Mouse (Mus musculus) intestine, embryonic 16.5 days (tissue): ENCODE results near the gene Rundc3a. TPM values are rescaled to one million over a fixed set of nuclear protein-coding genes. Genes with fewer than 3 reads are reported as not detected.
"Not testable (repeated sequence)": the region's sequence is repeated elsewhere in the genome, so short reads cannot be mapped to it uniquely, and the experiment has no call there.

Experiments used
- ATAC-seq: fragments of 200-750 bp; cut with Nextera tagmentation; 2 replicates; pipeline ENCODE4 v1.8.0; 2017; ENCODE audit warnings: moderate TSS enrichment, moderate library complexity
- H3K27ac ChIP-seq: fragments of 300-500 bp; sonication (generic); 2 replicates; pipeline ENCODE4 v1.5.1; 2014; ENCODE audit warnings: mild to moderate bottlenecking, low read length
- H3K27me3 ChIP-seq: fragments of 300-500 bp; sonication (generic); replicated peaks from 2 replicates; pipeline ENCODE4 v1.6.1; 2014; ENCODE audit warnings: low read length, control low read depth, mixed read lengths; ENCODE audit not compliant: control insufficient read depth, insufficient read depth
- H3K36me3 ChIP-seq: fragments of 300-500 bp; sonication (generic); 2 replicates; pipeline ENCODE4 v1.6.1; 2014; ENCODE audit warnings: low read length, control low read depth; ENCODE audit not compliant: control insufficient read depth, insufficient read depth
- H3K4me1 ChIP-seq: fragments of 300-500 bp; sonication (generic); 2 replicates; pipeline ENCODE4 v1.6.1; 2014; ENCODE audit warnings: low read length, control low read depth, mixed read lengths; ENCODE audit not compliant: control insufficient read depth, insufficient read depth
- H3K4me2 ChIP-seq: fragments of 300-500 bp; sonication (generic); 2 replicates; pipeline ENCODE4 v1.6.1; 2014; ENCODE audit warnings: low read depth, low read length, control low read depth
- H3K4me3 ChIP-seq: fragments of 300-500 bp; sonication (generic); 2 replicates; pipeline ENCODE4 v1.5.1; 2014; ENCODE audit warnings: mild to moderate bottlenecking, low read length
- H3K9ac ChIP-seq: fragments of 300-500 bp; sonication (generic); 2 replicates; pipeline ENCODE4 v1.6.1; 2014; ENCODE audit warnings: low read depth, low read length
- H3K9me3 ChIP-seq: fragments of 300-500 bp; sonication (generic); 2 replicates; pipeline ENCODE4 v1.6.1; 2016; ENCODE audit warnings: low read length, control low read depth; ENCODE audit not compliant: control insufficient read depth
- WGBS: fragments of 180-500 bp; shearing (Covaris S2); extraction: QIAGEN DNeasy Blood & Tissue Kit; methylation state at CpG from one replicate; pipeline ENCODE4 v1.1.7; 2014; 5-methylcytosine and 5-hydroxymethylcytosine counted together
- polyA plus RNA-seq: library from polyadenylated mRNA; unstranded; fragments of >200 nt; fragmentation: Nextera tagmentation; extraction: Ambion mirVana; gene quantifications from 2 replicates; pipeline ENCODE4 v1.2.1, GENCODE M21; 2015

Rundc3a gene
- polyA plus RNA-seq, 1 experiment from 2014 or later: 6.0 TPM

GRCm38 (mm10) chr11:102405544-102406285, 12.5 kb downstream of the Rundc3a start:
- no peak for ATAC-seq
- H3K27me3 ChIP-seq: no peaks in the 10 kb centered on the region; the same call in 1 of the 2 replicates
- H3K4me2 ChIP-seq: peak overlapping the region; percentile 74
- H3K4me3 ChIP-seq: peak overlapping the region; percentile 92
- no peaks in the 10 kb centered on the region for H3K9me3 ChIP-seq
- no peak overlapping the region for H3K27ac ChIP-seq
- WGBS: 82% methylated on average over 11 of the region's 11 CpGs
- peak overlapping the region; percentile 95 for H3K9ac ChIP-seq
- H3K4me1 ChIP-seq: peaks cover 38% of the 10 kb centered on the region
- H3K36me3 ChIP-seq: peaks cover 9% of the 10 kb centered on the region; the same call in 1 of the 2 replicates

- no peaks in the 10 kb centered on the region for H3K27me3 ChIP-seq
- peak overlapping the region; percentile 74 for H3K4me2 ChIP-seq
- 9% methylated on average over 3 of the region's 3 CpGs for WGBS
- peaks cover 33% of the 10 kb centered on the region for H3K4me1 ChIP-seq
- H3K9ac ChIP-seq: peak overlapping the region; percentile 95
- H3K4me3 ChIP-seq: peak overlapping the region; percentile 92
- no peaks in the 10 kb centered on the region for H3K9me3 ChIP-seq
- peaks cover 9% of the 10 kb centered on the region; the same call in 1 of the 2 replicates for H3K36me3 ChIP-seq
- H3K27ac ChIP-seq: peak overlapping the region; percentile 98
- ATAC-seq: no peak
Measured at GRCm38 (mm10) chr11:102406401-102406800, 13.2 kb downstream of the Rundc3a start.

- no peaks in the 10 kb centered on the region for H3K27me3 ChIP-seq
- H3K27ac ChIP-seq: peak overlapping the region; percentile 98
- no peaks in the 10 kb centered on the region for H3K9me3 ChIP-seq
- under 1% methylated on average over 77 of the region's 85 CpGs for WGBS
- peak; percentile 71 for ATAC-seq
- peaks cover 9% of the 10 kb centered on the region; the same call in 1 of the 2 replicates for H3K36me3 ChIP-seq
- peaks cover 33% of the 10 kb centered on the region for H3K4me1 ChIP-seq
- peak overlapping the region; percentile 95 for H3K9ac ChIP-seq
- H3K4me2 ChIP-seq: peak overlapping the region; percentile 74
- peak overlapping the region; percentile 92 for H3K4me3 ChIP-seq
Measured at GRCm38 (mm10) chr11:102406900-102407833, 14.0 kb downstream of the Rundc3a start.

- Histone ChIP-seq H3K4me3 (peak within 1 kb of the TSS; percentile 92), H3K36me3 (peaks cover 9% of the 10 kb centered on the region; the same call in 1 of the 2 replicates), H3K9ac (peak within 1 kb of the TSS; percentile 95), H3K9me3 (no peaks in the 10 kb centered on the region), H3K4me1 (peaks cover 33% of the 10 kb centered on the region), H3K4me2 (peak within 1 kb of the TSS; percentile 74), H3K27ac (peak within 1 kb of the TSS; percentile 98), H3K27me3 (no peaks in the 10 kb centered on the region)
- peak; percentile 24; the same call in 1 of the 2 replicates for ATAC-seq
- under 1% methylated on average over 19 of the region's 19 CpGs for WGBS
Measured at GRCm38 (mm10) chr11:102407834-102408215, 14.6 kb downstream of the Rundc3a start, which contains the start of gene Slc25a39. Gene Slc25a39, minus strand, starts transcription at chr11:102407946.

DNA sequence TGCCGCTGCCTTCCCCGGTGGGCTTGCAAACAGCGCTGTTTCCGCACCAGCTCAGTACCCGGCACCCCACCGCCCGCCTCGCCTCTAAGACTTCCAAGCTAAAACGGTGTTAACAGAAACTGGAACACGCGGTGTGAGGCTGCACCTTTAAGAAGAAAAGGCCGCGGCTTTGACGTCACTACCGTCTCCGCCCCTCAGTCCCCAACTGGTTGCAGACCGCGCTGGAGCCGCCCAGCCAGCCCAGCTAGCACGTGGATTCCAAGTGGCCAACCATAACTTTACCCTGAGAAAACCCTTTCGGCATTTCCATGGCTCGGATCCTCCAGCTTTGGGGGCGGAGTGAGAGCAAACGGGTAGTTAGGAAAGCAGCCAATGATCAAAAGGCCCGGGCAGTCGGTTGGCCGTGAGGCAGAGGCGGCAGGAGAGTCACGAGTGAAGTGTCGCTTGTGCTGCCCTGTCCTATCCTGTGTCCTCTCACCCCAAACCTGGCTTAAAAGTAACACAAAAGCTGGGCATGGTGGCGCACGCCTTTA, 15.2 kb downstream of the Rundc3a start:
- peak overlapping the region; percentile 95 for H3K9ac ChIP-seq
- peak overlapping the region; percentile 74 for H3K4me2 ChIP-seq
- H3K27me3 ChIP-seq: no peaks in the 10 kb centered on the region
- H3K36me3 ChIP-seq: peaks cover 9% of the 10 kb centered on the region; the same call in 1 of the 2 replicates
- H3K4me1 ChIP-seq: peaks cover 33% of the 10 kb centered on the region
- ATAC-seq: peak; percentile 92
- WGBS: under 1% methylated on average over 32 of the region's 32 CpGs
- no peaks in the 10 kb centered on the region for H3K9me3 ChIP-seq
- peak overlapping the region; percentile 98 for H3K27ac ChIP-seq
- H3K4me3 ChIP-seq: peak overlapping the region; percentile 92

DNA sequence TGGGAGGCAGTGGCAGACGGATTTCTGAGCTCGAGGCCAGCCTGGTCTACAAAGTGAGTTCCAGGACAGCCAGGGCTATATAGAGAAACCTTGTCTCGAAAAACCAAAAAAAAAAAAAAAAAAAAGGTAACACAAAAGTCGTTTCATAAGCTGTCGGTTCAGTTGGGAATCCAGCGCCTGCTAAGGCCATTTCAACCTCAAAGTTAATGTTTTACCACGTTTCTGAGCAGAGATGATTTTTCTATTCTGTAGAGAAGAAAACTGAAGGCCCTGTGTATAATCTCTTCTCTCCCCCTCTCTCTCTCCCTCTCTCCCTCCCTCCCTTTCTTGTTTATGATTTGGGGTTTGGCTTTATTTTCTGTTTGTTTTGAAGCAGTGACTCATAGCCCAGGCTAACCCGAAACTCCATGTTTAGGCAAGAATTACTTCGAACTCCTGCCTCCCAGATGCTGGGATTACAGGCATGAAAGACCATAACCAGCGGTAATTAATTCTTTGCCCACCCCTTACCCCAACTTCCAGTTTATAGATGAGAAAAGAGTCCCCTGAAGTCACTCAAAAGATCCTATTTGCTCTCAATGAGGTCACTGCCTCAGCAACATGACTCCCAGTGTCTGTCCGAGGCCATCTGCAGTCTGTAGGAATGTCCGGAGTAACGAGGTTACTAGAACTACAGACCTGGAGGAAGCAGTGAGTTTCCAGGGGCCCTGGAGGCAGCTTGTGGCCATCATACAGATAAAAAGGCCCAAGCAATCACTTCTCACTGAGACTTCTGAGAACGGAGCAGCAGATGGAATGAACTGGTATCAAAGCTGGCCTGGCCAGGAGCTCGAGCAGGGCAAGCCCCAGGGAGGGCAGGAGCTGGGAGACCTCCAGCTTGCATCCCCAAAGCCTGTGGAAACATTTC, 15.9 kb downstream of the Rundc3a start:
- peak overlapping the region; percentile 60 for H3K9ac ChIP-seq
- no peaks in the 10 kb centered on the region for H3K27me3 ChIP-seq
- H3K4me2 ChIP-seq: peak overlapping the region; percentile 50
- H3K36me3 ChIP-seq: peaks cover 6% of the 10 kb centered on the region; the same call in 1 of the 2 replicates
- H3K9me3 ChIP-seq: no peaks in the 10 kb centered on the region
- H3K4me3 ChIP-seq: peak overlapping the region; percentile 42
- peak overlapping the region; percentile 98 for H3K27ac ChIP-seq
- no peak for ATAC-seq
- WGBS: 32% methylated on average over 15 of the region's 15 CpGs
- peaks cover 33% of the 10 kb centered on the region for H3K4me1 ChIP-seq

DNA sequence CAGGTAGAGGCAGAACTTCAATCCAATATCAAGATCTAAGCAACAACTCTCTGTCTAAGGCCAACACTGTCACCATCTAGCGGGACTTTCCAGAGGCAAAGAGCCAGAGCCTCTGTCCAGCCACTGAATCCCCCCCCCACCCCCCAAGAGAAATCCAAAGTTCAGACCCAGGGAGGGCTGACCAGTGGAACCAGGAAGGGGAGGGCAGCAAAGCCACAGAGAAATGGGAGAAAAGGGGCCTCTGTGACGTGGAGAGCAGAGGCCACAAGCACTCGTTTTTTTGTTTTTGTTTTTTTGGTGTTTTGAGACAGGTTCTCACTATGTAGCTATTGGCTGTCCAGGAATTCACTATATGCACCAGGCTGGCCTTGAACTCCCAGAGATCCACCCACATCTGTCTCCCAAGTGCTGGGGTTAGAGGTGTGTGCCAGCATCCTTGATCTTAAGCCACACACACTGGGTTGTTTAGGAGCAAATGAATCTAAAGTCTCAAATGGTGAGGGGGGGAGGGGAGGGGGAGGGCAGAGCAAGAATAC, 16.7 kb downstream of the Rundc3a start:
- Histone ChIP-seq H3K4me2 (0 out of 2 replicates have a peak overlapping the region, but pooled peaks have one; percentile 50), H3K4me3 (no peak overlapping the region), H3K36me3 (peaks cover 2% of the 10 kb centered on the region; the same call in 1 of the 2 replicates), H3K27me3 (no peaks in the 10 kb centered on the region), H3K4me1 (peaks cover 27% of the 10 kb centered on the region), H3K9ac (peak overlapping the region; percentile 60), H3K9me3 (no peaks in the 10 kb centered on the region), H3K27ac (peak overlapping the region; percentile 98)
- no peak for ATAC-seq
- 72% methylated on average over 3 of the region's 3 CpGs for WGBS

GRCm38 (mm10) chr11:102410345-102410744, 17.1 kb downstream of the Rundc3a start:
- H3K27me3 ChIP-seq, H3K9ac ChIP-seq, ATAC-seq, H3K36me3 ChIP-seq, H3K9me3 ChIP-seq, H3K27ac ChIP-seq, H3K4me3 ChIP-seq, H3K4me2 ChIP-seq: not testable (repeated sequence)
- 87% methylated on average over 3 of the region's 3 CpGs for WGBS
- peaks cover 23% of the 10 kb centered on the region for H3K4me1 ChIP-seq
